19 mouse cellular contexts compared by ENCODE assay signal in genomic region chr19:44898646-44899045, GRCm38 (mm10). TPM values are rescaled to one million over a fixed set of nuclear protein-coding genes. Genes with fewer than 3 reads are reported as not detected.
A peak's percentile ranks its signal among the peaks of the same experiment; 100 is the strongest.
DNase-seq lines count a peak whose midpoint lies in the region; ATAC-seq and TF ChIP-seq lines count a peak whose summit lies in the region.
"Had no signal": no experiment of that assay in that cellular context is flagged by ENCODE, and none has a peak within 500 bp of the region (broad histone marks: within the 10 kb centered on the region; RNA-seq: fewer than 3 reads in every experiment).

No protein-coding gene starts in this region.

- no peaks in the 10 kb centered on the region for H3K9me3 ChIP-seq in heart, embryonic 11.5 days (replicated peaks; ENCODE audit: control insufficient read depth, low read length)
- no peaks in the 10 kb centered on the region for H3K9me3 ChIP-seq in neural tube, embryonic 13.5 days
- no peaks in the 10 kb centered on the region for H3K9me3 ChIP-seq in neural tube, embryonic 15.5 days (replicated peaks)
- H3K9me3 ChIP-seq: embryonic facial prominence, embryonic 12.5 days; forebrain, embryonic 15.5 days; G1E; hindbrain, embryonic 13.5 days had no signal

- H3K9ac ChIP-seq in heart, embryonic 11.5 days (ENCODE audit: low read depth, low read length) = no peak overlapping the region
- H3K9ac ChIP-seq in heart, adult 2 months (ENCODE audit: low read depth, low read length) = no peak overlapping the region
- H3K9ac ChIP-seq in neural tube, embryonic 13.5 days = 0 out of 2 replicates have a peak overlapping the region, but pooled peaks have one; percentile 41
- H3K9ac ChIP-seq in neural tube, embryonic 15.5 days (replicated peaks) = no peak overlapping the region
- H3K9ac ChIP-seq: embryonic facial prominence, embryonic 12.5 days; forebrain, embryonic 15.5 days had no signal

- no peak for TF ChIP-seq POLR2A in heart, adult 2 months (IDR thresholded peaks at IDR 0.05; ENCODE audit: insufficient read depth, low read depth, low read length)

- no peak for ATAC-seq in heart, embryonic 11.5 days (replicated peaks; ENCODE audit: insufficient number of reproducible peaks, low FRiP score, low TSS enrichment)
- ATAC-seq in neural tube, embryonic 13.5 days (ENCODE audit: low read depth) = no peak
- ATAC-seq in neural tube, embryonic 15.5 days (ENCODE audit: low FRiP score) = no peak
- ATAC-seq: CD4-positive, CD25-positive, alpha-beta regulatory T cell, adult 4 months; forebrain, embryonic 15.5 days; hindbrain, postnatal 0 days had no signal

- no peak overlapping the region for H3K4me2 ChIP-seq in heart, embryonic 11.5 days
- no peak overlapping the region for H3K4me2 ChIP-seq in neural tube, embryonic 13.5 days
- H3K4me2 ChIP-seq in neural tube, embryonic 15.5 days = no peak overlapping the region
- H3K4me2 ChIP-seq: embryonic facial prominence, embryonic 12.5 days; forebrain, embryonic 15.5 days; hindbrain, embryonic 13.5 days had no signal

- no peak for TF ChIP-seq EP300 in heart, adult 2 months (IDR thresholded peaks at IDR 0.05; ENCODE audit: insufficient read depth, low read depth, low read length)

- H3K36me3 ChIP-seq in heart, embryonic 11.5 days (ENCODE audit: control insufficient read depth, insufficient read depth, low read length) = no peaks in the 10 kb centered on the region
- H3K36me3 ChIP-seq in heart, adult 2 months (ENCODE audit: control insufficient read depth, insufficient read depth, low read length) = no peaks in the 10 kb centered on the region
- no peaks in the 10 kb centered on the region for H3K36me3 ChIP-seq in neural tube, embryonic 13.5 days
- no peaks in the 10 kb centered on the region for H3K36me3 ChIP-seq in neural tube, embryonic 15.5 days
- H3K36me3 ChIP-seq: embryonic facial prominence, embryonic 12.5 days; forebrain, embryonic 15.5 days; G1E; hindbrain, embryonic 13.5 days had no signal

- H3K27ac ChIP-seq in heart, embryonic 11.5 days (ENCODE audit: low read depth, low read length) = peak overlapping the region; percentile 58; the same call in 1 of the 2 replicates
- H3K27ac ChIP-seq in heart, adult 2 months = no peak overlapping the region
- H3K27ac ChIP-seq in neural tube, embryonic 13.5 days (replicated peaks) = no peak overlapping the region
- no peak overlapping the region for H3K27ac ChIP-seq in neural tube, embryonic 15.5 days (replicated peaks)
- H3K27ac ChIP-seq: embryonic facial prominence, embryonic 12.5 days; forebrain, embryonic 15.5 days; hindbrain, postnatal 0 days had no signal

- H3K79me2 ChIP-seq in heart, adult 2 months (replicated peaks; ENCODE audit: control insufficient read depth, insufficient read depth, low read length) = no peaks in the 10 kb centered on the region

- no peak for TF ChIP-seq CTCF in heart, adult 2 months (IDR thresholded peaks at IDR 0.05)

- no peak overlapping the region for H3K4me3 ChIP-seq in heart, embryonic 11.5 days (ENCODE audit: low read depth, low read length)
- no peak overlapping the region for H3K4me3 ChIP-seq in heart, adult 2 months
- no peak overlapping the region for H3K4me3 ChIP-seq in neural tube, embryonic 13.5 days
- no peak overlapping the region for H3K4me3 ChIP-seq in neural tube, embryonic 15.5 days (replicated peaks)
- H3K4me3 ChIP-seq: embryonic facial prominence, embryonic 12.5 days; forebrain, embryonic 15.5 days; hindbrain, embryonic 13.5 days had no signal

- H3K27me3 ChIP-seq in heart, embryonic 11.5 days (ENCODE audit: control insufficient read depth, insufficient read depth, low read length) = peaks cover 10% of the 10 kb centered on the region
- H3K27me3 ChIP-seq in heart, adult 2 months (ENCODE audit: control insufficient read depth, insufficient read depth, low read length) = no peaks in the 10 kb centered on the region; the same call in 1 of the 2 replicates
- peaks cover 38% of the 10 kb centered on the region for H3K27me3 ChIP-seq in neural tube, embryonic 13.5 days
- H3K27me3 ChIP-seq in neural tube, embryonic 15.5 days (replicated peaks) = peaks cover 24% of the 10 kb centered on the region

- DNase-seq in heart, adult 2 months = no peak
- DNase-seq in adipocyte (ENCODE audit: low spot score) = peak; percentile 33
- no peak for DNase-seq in B cell, adult 2 months
- no peak for DNase-seq in right cerebral cortex, adult 18-20 months
- DNase-seq: adrenal gland, postnatal 14 days; cerebellum, adult 11-12 months; cerebellum, adult 9-10 months; cerebellum, postnatal 25 days; gastrocnemius, postnatal 36 days; heart, postnatal 14 days had no signal

- intact Hi-C loops in heart, adult 2 months (cut with DNase I) = no loop called here

- WGBS in heart, embryonic 11.5 days (ENCODE audit: insufficient replicate concordance) = 27% methylated on average over 3 of the region's 3 CpGs
- WGBS in heart, adult 2 months = 50% methylated on average over 3 of the region's 3 CpGs
- WGBS in neural tube, embryonic 13.5 days = 49% methylated on average over 3 of the region's 3 CpGs
- 35% methylated on average over 3 of the region's 3 CpGs for WGBS in neural tube, embryonic 15.5 days

- H3K4me1 ChIP-seq in heart, embryonic 11.5 days (ENCODE audit: control insufficient read depth, insufficient read depth, low read length) = peaks cover 28% of the 10 kb centered on the region
- H3K4me1 ChIP-seq in heart, adult 2 months (ENCODE audit: control insufficient read depth, insufficient read depth, low read length) = peaks cover 3% of the 10 kb centered on the region
- peaks cover 35% of the 10 kb centered on the region for H3K4me1 ChIP-seq in neural tube, embryonic 13.5 days (replicated peaks)
- peaks cover 29% of the 10 kb centered on the region for H3K4me1 ChIP-seq in neural tube, embryonic 15.5 days

RNA-seq across cellular contexts. Expression of gene Slf2, which starts 32.3 kb away (rescaled TPM):
- polyA plus RNA-seq in heart, embryonic 11.5 days (2014; fragmentation: Nextera tagmentation; extraction: Ambion mirVana) = 57.1 and 62.0 TPM in 2 replicates
- total RNA-seq in heart, adult 2 months (2021) = 10 to 100 TPM; 18.4 to 23.0 TPM
- 14.3 and 16.6 TPM in 2 replicates for polyA plus RNA-seq in heart, adult 2 months (2012; rRNA removed)
- 25.2 and 31.4 TPM in 2 replicates for polyA plus RNA-seq in neural tube, embryonic 13.5 days (2015; fragmentation: Nextera tagmentation; extraction: Ambion mirVana)
- 28.4 and 28.7 TPM in 2 replicates for polyA plus RNA-seq in neural tube, embryonic 15.5 days (2015; fragmentation: Nextera tagmentation; extraction: Ambion mirVana)
